Comparison of ENCODE assay signal across 17 mouse cellular contexts in the genomic region with DNA sequence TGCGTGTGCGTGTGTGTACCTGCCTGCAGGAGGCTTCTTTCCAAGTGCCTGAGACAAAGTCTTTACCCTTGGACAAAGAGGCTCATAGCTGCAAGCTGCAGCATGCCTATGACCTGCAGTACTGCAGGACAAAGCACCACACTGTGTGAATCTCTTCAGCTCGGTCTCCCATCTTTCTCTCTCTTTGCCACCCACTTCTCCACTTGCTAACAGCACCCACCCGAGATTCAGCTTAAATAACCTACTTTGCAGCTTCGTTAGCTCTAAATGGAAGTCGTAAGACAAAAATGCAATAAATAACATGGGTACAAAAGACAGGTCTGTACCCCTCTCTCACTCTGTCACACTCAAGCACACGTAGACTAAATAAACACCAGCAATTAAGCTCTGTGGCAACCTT.
"Had no signal": no experiment of that assay in that cellular context is flagged by ENCODE, and none has a peak within 500 bp of the region (broad histone marks: within the 10 kb centered on the region; RNA-seq: fewer than 3 reads in every experiment).

No protein-coding gene starts in this region.

- H3K36me3 ChIP-seq: lung, embryonic 15.5 days; midbrain, embryonic 13.5 days; midbrain, embryonic 15.5 days; neural tube, embryonic 12.5 days; stomach, embryonic 15.5 days had no signal

- H3K9ac ChIP-seq: liver, postnatal 0 days; lung, embryonic 15.5 days; midbrain, embryonic 13.5 days; midbrain, embryonic 15.5 days; neural tube, embryonic 12.5 days; stomach, embryonic 15.5 days had no signal

- ATAC-seq: liver, postnatal 0 days; lung, postnatal 0 days; midbrain, embryonic 13.5 days; midbrain, embryonic 15.5 days had no signal

- DNase-seq: liver, postnatal 0 days; lung, adult 2 months; lung, postnatal 14 days; lung, postnatal 36 days; thymus, adult 18-20 months; thymus, postnatal 14 days; thymus, postnatal 36 days had no signal

- H3K27ac ChIP-seq: lung, embryonic 15.5 days; macrophage; midbrain, embryonic 13.5 days; midbrain, embryonic 15.5 days; neural tube, embryonic 12.5 days; stomach, embryonic 15.5 days; stomach, postnatal 0 days had no signal

- H3K4me3 ChIP-seq: lung, embryonic 15.5 days; megakaryocyte, embryonic 14.5 days; midbrain, embryonic 13.5 days; midbrain, embryonic 15.5 days; neural tube, embryonic 12.5 days; stomach, embryonic 15.5 days had no signal

- H3K27me3 ChIP-seq: lung, embryonic 15.5 days; megakaryocyte, embryonic 14.5 days; midbrain, embryonic 13.5 days; midbrain, embryonic 15.5 days; neural tube, embryonic 12.5 days; stomach, embryonic 15.5 days had no signal

- H3K4me1 ChIP-seq: lung, embryonic 15.5 days; megakaryocyte, embryonic 14.5 days; midbrain, embryonic 13.5 days; midbrain, embryonic 15.5 days; neural tube, embryonic 12.5 days; stomach, embryonic 15.5 days had no signal

- H3K4me2 ChIP-seq: lung, embryonic 15.5 days; midbrain, embryonic 11.5 days; midbrain, embryonic 13.5 days; midbrain, embryonic 15.5 days; neural tube, embryonic 12.5 days; stomach, embryonic 15.5 days had no signal

- H3K9me3 ChIP-seq: lung, embryonic 15.5 days; megakaryocyte, embryonic 14.5 days; midbrain, embryonic 13.5 days; midbrain, embryonic 15.5 days; neural tube, embryonic 12.5 days; stomach, embryonic 15.5 days had no signal
